Mouse (Mus musculus) stomach, embryonic 16.5 days (tissue): ENCODE data around the gene Atp2b4. TPM values are rescaled to one million over a fixed set of nuclear protein-coding genes. Genes with fewer than 3 reads are reported as not detected.
"Not testable (repeated sequence)": the region's sequence is repeated elsewhere in the genome, so short reads cannot be mapped to it uniquely, and the experiment has no call there.

Experiments
- ATAC-seq: fragments of 200-750 bp; cut with Nextera tagmentation; 2 replicates; pipeline ENCODE4 v1.8.0; 2017; ENCODE audit warnings: moderate number of reproducible peaks, moderate TSS enrichment; ENCODE audit not compliant: insufficient read depth, low FRiP score
- H3K27ac ChIP-seq: fragments of 300-500 bp; sonication (generic); 2 replicates; pipeline ENCODE4 v1.5.1; 2014; ENCODE audit warnings: low read length
- H3K27me3 ChIP-seq: fragments of 300-500 bp; sonication (generic); 2 replicates; pipeline ENCODE4 v1.6.1; 2014; ENCODE audit warnings: low read length, control low read depth, mixed read lengths; ENCODE audit not compliant: control insufficient read depth, insufficient read depth
- H3K36me3 ChIP-seq: fragments of 300-500 bp; sonication (generic); 2 replicates; pipeline ENCODE4 v1.6.1; 2014; ENCODE audit warnings: low read length; ENCODE audit not compliant: control insufficient read depth, insufficient read depth
- H3K4me1 ChIP-seq: fragments of 300-500 bp; sonication (generic); 2 replicates; pipeline ENCODE4 v1.6.1; 2014; ENCODE audit warnings: low read length, control low read depth, mixed read lengths; ENCODE audit not compliant: control insufficient read depth, insufficient read depth
- H3K4me2 ChIP-seq: fragments of 300-500 bp; sonication (generic); 2 replicates; pipeline ENCODE4 v1.6.1; 2014; ENCODE audit warnings: low read depth, low read length, mixed read lengths
- H3K4me3 ChIP-seq: fragments of 300-500 bp; sonication (generic); replicated peaks from 2 replicates; pipeline ENCODE4 v1.5.1; 2014; ENCODE audit warnings: mild to moderate bottlenecking, low read length
- H3K9ac ChIP-seq: fragments of 300-500 bp; sonication (generic); 2 replicates; pipeline ENCODE4 v1.6.1; 2014; ENCODE audit warnings: low read length
- H3K9me3 ChIP-seq: fragments of 300-500 bp; sonication (generic); replicated peaks from 2 replicates; pipeline ENCODE4 v1.6.1; 2016; ENCODE audit warnings: low read length, control low read depth; ENCODE audit not compliant: control insufficient read depth
- WGBS: fragments of 180-500 bp; shearing (Covaris S2); extraction: QIAGEN DNeasy Blood & Tissue Kit; methylation state at CpG from one replicate; pipeline ENCODE4 v1.1.7; 2014; 5-methylcytosine and 5-hydroxymethylcytosine counted together
- polyA plus RNA-seq: library from polyadenylated mRNA; unstranded; fragments of >200 nt; fragmentation: Nextera tagmentation; extraction: Ambion mirVana; gene quantifications from 2 replicates; pipeline ENCODE4 v1.2.1, GENCODE M21; 2015

Gene Atp2b4
- polyA plus RNA-seq, 1 experiment from 2014 or later = 23.9 TPM

- H3K9me3 ChIP-seq, H3K36me3 ChIP-seq, H3K27me3 ChIP-seq, H3K4me1 ChIP-seq, H3K4me3 ChIP-seq, ATAC-seq, H3K27ac ChIP-seq, H3K9ac ChIP-seq, H3K4me2 ChIP-seq: not testable (repeated sequence)
- 17% methylated on average over 1 of the region's 2 CpGs for WGBS
These were observed 99.0 kb downstream of the Atp2b4 start for GRCm38 (mm10) chr1:133701824-133702223.

DNA sequence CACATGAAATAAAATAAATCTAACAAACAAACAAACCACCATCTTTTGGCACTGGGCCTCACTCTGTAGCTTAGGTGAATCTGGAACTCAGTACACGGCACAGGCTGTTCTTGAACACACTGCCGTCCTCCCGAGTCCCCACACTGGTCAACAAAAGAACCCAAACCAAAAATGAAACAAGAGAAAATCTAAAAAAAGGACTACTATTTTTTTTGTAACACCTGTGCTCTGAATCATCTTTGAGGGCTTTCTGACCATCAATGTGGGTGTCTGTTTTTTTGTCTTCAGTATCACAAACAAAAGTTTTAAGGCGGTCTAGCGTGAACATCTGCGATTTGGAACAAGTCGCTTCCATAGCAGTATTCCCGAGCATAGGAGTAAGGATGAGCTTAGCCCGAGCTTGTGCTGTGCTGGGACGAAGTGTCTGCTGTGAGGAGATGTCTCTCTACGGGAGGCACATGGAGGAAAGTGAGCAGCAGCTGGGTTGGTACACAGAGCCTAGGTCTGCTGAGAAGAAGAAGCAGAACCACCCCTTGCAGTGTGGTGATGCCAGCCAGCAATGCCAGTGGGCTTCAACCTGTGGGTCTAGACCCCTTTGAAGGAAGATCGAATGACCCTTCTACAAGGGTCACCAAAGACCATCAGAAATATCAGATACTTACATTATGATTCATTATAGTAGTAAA, 102.8 kb downstream of the Atp2b4 start:
- no peaks in the 10 kb centered on the region for H3K36me3 ChIP-seq
- 94% methylated on average over 12 of the region's 12 CpGs for WGBS
- no peak for ATAC-seq
- H3K27me3 ChIP-seq = no peaks in the 10 kb centered on the region
- no peak overlapping the region for H3K27ac ChIP-seq
- H3K9me3 ChIP-seq = no peaks in the 10 kb centered on the region
- H3K9ac ChIP-seq = no peak overlapping the region
- no peak overlapping the region for H3K4me3 ChIP-seq
- H3K4me1 ChIP-seq = peaks cover 31% of the 10 kb centered on the region
- no peak overlapping the region for H3K4me2 ChIP-seq

GRCm38 (mm10) chr1:133695901-133696300, 104.9 kb downstream of the Atp2b4 start:
- Histone ChIP-seq H3K4me2 (peak overlapping the region; percentile 25; the same call in 1 of the 2 replicates), H3K9ac (peak overlapping the region; percentile 26; the same call in 1 of the 2 replicates), H3K27ac (peak overlapping the region; percentile 87), H3K27me3 (no peaks in the 10 kb centered on the region), H3K4me1 (peaks cover 31% of the 10 kb centered on the region), H3K4me3 (no peak overlapping the region), H3K9me3 (no peaks in the 10 kb centered on the region), H3K36me3 (no peaks in the 10 kb centered on the region)
- 34% methylated on average over 7 of the region's 7 CpGs for WGBS
- ATAC-seq = peak; percentile 81

DNA sequence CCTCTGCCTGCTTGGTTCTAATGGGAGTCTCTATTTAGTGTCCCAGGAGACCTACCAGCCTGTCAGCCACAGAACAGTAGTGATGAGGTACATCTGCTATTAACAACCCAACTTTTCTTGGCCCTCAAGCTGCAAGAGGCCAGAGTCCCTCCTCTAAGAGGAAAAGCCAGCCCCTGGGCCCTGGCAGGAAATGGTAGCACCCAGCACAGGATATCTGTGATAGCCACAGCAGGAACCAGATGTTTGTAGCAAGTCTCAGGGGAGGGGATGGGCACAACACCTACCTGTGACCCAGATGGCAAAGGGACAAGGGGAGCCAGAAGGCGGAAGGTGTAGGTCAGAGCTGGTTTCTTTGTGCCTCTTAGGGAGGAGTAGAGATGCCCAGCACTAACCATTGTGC, 106.0 kb downstream of the Atp2b4 start:
- peaks cover 31% of the 10 kb centered on the region for H3K4me1 ChIP-seq
- no peaks in the 10 kb centered on the region for H3K27me3 ChIP-seq
- no peaks in the 10 kb centered on the region for H3K36me3 ChIP-seq
- H3K27ac ChIP-seq = peak overlapping the region; percentile 87
- no peaks in the 10 kb centered on the region for H3K9me3 ChIP-seq
- no peak overlapping the region for H3K4me2 ChIP-seq
- ATAC-seq = no peak
- no peak overlapping the region for H3K4me3 ChIP-seq
- 80% methylated on average over 1 of the region's 1 CpGs for WGBS
- H3K9ac ChIP-seq = no peak overlapping the region

DNA sequence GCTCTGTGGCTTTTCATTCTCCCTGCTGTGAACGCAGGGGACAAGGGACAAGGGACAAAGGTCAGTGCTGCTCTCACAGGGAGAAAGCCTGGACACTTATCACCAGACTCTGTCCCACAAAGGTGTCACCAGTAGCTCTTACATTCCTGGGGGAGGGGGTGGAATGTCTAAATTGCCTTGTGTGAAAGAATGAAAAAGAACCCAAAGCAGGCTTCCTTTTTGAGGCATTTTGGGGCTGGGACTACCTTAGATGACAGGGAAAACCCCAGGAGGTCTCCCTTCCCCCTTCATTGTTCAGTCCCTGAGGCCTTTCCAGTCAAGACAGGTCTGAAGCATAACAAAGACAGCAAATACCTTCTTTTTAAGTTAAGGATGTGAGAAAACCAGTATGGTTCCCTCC, 106.5 kb downstream of the Atp2b4 start:
- Histone ChIP-seq H3K27me3 (no peaks in the 10 kb centered on the region), H3K9ac (no peak overlapping the region), H3K9me3 (no peaks in the 10 kb centered on the region), H3K36me3 (no peaks in the 10 kb centered on the region), H3K4me3 (no peak overlapping the region), H3K4me2 (no peak overlapping the region), H3K27ac (peak overlapping the region; percentile 87), H3K4me1 (peaks cover 31% of the 10 kb centered on the region)
- ATAC-seq = no peak
- 11% methylated on average over 1 of the region's 1 CpGs for WGBS

DNA sequence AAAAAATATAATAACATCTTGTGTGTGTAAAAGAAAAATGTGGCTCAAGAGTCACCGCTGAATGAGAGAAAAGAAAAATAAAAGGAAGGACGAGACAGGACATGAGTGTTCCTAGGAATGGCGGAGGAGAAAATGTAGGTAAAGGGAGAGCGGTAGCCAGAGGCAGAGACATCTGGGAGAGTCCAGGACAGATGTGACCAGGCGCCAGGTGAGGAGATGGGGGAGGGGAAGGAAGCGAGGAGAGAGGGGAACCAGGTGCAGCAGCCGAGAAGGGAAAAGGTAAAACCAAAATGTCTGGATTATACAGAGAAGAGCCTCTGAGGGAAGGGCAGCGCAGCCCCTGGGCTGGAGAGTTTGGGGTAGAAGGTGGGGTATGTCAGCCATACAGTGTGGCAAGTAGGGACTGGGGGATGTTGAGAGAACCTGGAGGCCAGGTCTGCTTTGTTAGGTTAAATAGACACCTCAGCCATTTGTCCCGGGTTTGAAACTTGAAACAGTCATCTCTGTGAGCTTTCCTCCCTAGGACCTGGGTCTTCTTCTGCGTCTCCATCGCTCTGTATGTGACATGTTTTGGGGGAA, 107.2 kb downstream of the Atp2b4 start:
- Histone ChIP-seq H3K9ac (no peak overlapping the region), H3K4me2 (no peak overlapping the region), H3K9me3 (no peaks in the 10 kb centered on the region), H3K4me1 (peaks cover 31% of the 10 kb centered on the region), H3K27me3 (no peaks in the 10 kb centered on the region), H3K36me3 (no peaks in the 10 kb centered on the region), H3K27ac (peak overlapping the region; percentile 87), H3K4me3 (no peak overlapping the region)
- 59% methylated on average over 11 of the region's 11 CpGs for WGBS
- no peak for ATAC-seq

- no peak overlapping the region for H3K9ac ChIP-seq
- H3K36me3 ChIP-seq = no peaks in the 10 kb centered on the region
- H3K9me3 ChIP-seq = no peaks in the 10 kb centered on the region
- H3K27ac ChIP-seq = no peak overlapping the region
- H3K4me2 ChIP-seq = no peak overlapping the region
- H3K27me3 ChIP-seq = no peaks in the 10 kb centered on the region
- H3K4me1 ChIP-seq = peaks cover 31% of the 10 kb centered on the region
- H3K4me3 ChIP-seq = no peak overlapping the region
- ATAC-seq = no peak
- WGBS = 38% methylated on average over 4 of the region's 4 CpGs
These were observed 108.6 kb downstream of the Atp2b4 start for GRCm38 (mm10) chr1:133692195-133692594.

DNA sequence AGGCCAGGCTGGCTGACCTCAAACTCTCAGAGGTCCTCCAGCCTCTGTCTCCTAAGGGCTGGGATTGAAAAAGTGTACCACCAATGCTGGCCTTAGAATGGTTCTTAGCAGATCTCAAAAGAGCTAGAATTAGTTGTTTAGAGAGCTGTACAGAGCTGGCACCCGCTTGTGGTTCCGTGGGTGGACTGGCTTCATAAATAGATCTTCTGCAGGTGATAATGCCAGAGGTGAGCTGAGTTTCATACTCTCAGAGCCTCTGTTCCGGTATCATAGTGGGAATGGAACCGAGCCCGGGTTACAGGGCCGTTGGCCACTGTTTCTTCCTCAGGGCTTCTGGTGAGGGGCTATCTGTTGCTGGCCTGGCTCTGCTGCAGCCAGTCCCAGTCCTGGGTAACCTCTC, 109.8 kb downstream of the Atp2b4 start:
- WGBS = 96% methylated on average over 6 of the region's 6 CpGs
- H3K4me1 ChIP-seq = peaks cover 24% of the 10 kb centered on the region
- H3K4me2 ChIP-seq = no peak overlapping the region
- H3K27me3 ChIP-seq = no peaks in the 10 kb centered on the region
- no peaks in the 10 kb centered on the region for H3K9me3 ChIP-seq
- no peak overlapping the region for H3K27ac ChIP-seq
- no peak for ATAC-seq
- no peak overlapping the region for H3K9ac ChIP-seq
- H3K4me3 ChIP-seq = no peak overlapping the region
- H3K36me3 ChIP-seq = no peaks in the 10 kb centered on the region

GRCm38 (mm10) chr1:133689897-133690296, 110.9 kb downstream of the Atp2b4 start, which contains the start of gene Lax1:
Lax1 (minus strand) TSS chr1:133690108.
- Histone ChIP-seq H3K9me3 (no peaks in the 10 kb centered on the region), H3K36me3 (no peaks in the 10 kb centered on the region), H3K9ac (no peak within 1 kb of the TSS), H3K27me3 (no peaks in the 10 kb centered on the region), H3K4me3 (no peak within 1 kb of the TSS), H3K4me2 (no peak within 1 kb of the TSS), H3K27ac (no peak within 1 kb of the TSS), H3K4me1 (peaks cover 16% of the 10 kb centered on the region)
- ATAC-seq = no peak
- 34% methylated on average over 6 of the region's 6 CpGs for WGBS
